Mouse (Mus musculus) heart, embryonic 12.5 days (tissue): ENCODE measurements around the gene Fam173b. TPM values are rescaled to one million over a fixed set of nuclear protein-coding genes. Genes with fewer than 3 reads are reported as not detected.
A peak's percentile ranks its signal among the peaks of the same experiment; 100 is the strongest.

ENCODE experiments used
- ATAC-seq: fragments of 200-750 bp; cut with Nextera tagmentation; 2 replicates; pipeline ENCODE4 v1.8.0; 2017; ENCODE audit warnings: moderate TSS enrichment, moderate library complexity; ENCODE audit not compliant: insufficient number of reproducible peaks, low FRiP score
- H3K27ac ChIP-seq: fragments of 300-500 bp; sonication (generic); 2 replicates; pipeline ENCODE4 v1.5.1; 2016; ENCODE audit warnings: mild to moderate bottlenecking, moderate library complexity; ENCODE audit not compliant: poor library complexity, severe bottlenecking
- H3K27me3 ChIP-seq: fragments of 300-500 bp; sonication (generic); replicated peaks from 2 replicates; pipeline ENCODE4 v1.6.1; 2016; ENCODE audit warnings: mild to moderate bottlenecking, moderate library complexity
- H3K36me3 ChIP-seq: fragments of 300-500 bp; sonication (generic); 2 replicates; pipeline ENCODE4 v1.6.1; 2016; ENCODE audit warnings: mild to moderate bottlenecking, moderate library complexity
- H3K4me1 ChIP-seq: fragments of 300-500 bp; sonication (generic); replicated peaks from 2 replicates; pipeline ENCODE4 v1.6.1; 2016; ENCODE audit warnings: mild to moderate bottlenecking
- H3K4me2 ChIP-seq: fragments of 300-500 bp; sonication (generic); 2 replicates; pipeline ENCODE4 v1.6.1; 2016; ENCODE audit warnings: mild to moderate bottlenecking, moderate library complexity
- H3K4me3 ChIP-seq: fragments of 300-500 bp; sonication (generic); 2 replicates; pipeline ENCODE4 v1.5.1; 2016; ENCODE audit warnings: mild to moderate bottlenecking
- H3K9ac ChIP-seq: fragments of 300-500 bp; sonication (generic); 2 replicates; pipeline ENCODE4 v1.6.1; 2016; ENCODE audit warnings: mild to moderate bottlenecking, moderate library complexity
- H3K9me3 ChIP-seq: fragments of 300-500 bp; sonication (generic); replicated peaks from 2 replicates; pipeline ENCODE4 v1.6.1; 2016; ENCODE audit warnings: mild to moderate bottlenecking, moderate library complexity
- WGBS: fragments of 180-500 bp; shearing (Covaris S2); methylation state at CpG from one replicate; pipeline ENCODE4 v1.1.7; 2016; 5-methylcytosine and 5-hydroxymethylcytosine counted together
- polyA plus RNA-seq: library from polyadenylated mRNA; unstranded; fragments of >200 nt; fragmentation: Nextera tagmentation; extraction: Ambion mirVana; gene quantifications from 2 replicates; pipeline ENCODE4 v1.2.1, GENCODE M21; 2016

Fam173b gene
- 12.7 TPM in 2 replicates for polyA plus RNA-seq

DNA sequence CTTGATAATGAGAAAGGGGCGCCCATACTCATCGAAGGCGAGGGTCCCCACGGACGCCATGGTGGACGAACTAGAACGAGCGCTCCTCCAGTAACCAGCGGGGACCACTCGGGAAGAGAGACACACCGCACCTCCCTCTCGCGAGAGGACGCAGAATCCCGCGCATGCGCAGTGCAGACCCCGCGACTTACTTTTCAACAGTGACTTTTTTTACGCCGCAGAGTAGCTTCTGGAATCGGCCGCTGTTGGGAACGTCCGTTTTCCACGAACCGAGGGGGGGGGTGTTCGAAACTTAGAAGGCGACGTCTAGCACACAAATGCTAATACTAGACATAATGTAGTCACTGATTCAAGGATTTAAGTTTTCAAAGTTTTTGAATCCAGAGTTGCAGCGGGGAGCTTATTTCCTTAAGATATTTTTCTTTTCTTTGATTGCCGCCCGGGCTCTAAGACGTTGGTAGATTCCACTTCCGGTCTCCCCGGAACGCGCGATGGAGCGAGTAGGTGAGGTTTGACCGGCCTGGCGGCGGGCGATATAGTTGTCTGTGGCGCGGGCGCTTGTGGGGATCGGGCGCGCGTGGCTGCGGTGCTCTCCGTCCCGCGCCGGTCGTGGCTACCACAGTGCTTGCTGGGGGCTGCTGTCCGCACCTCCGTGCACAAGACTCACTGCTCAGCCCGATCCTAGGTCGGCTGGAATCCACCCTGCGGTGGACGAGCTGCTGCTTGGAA is at the start of gene Fam173b, which contains the start of gene Cct5:
Gene Fam173b (plus strand): TSS at position 207 of the 729 bp plus-strand sequence.
Gene Cct5 (minus strand): TSS at position 159 of the 729 bp plus-strand sequence.
- Histone ChIP-seq H3K27me3 (no peaks in the 10 kb centered on the region), H3K4me1 (peaks cover 26% of the 10 kb centered on the region), H3K4me2 (peak within 1 kb of the TSS; percentile 75), H3K4me3 (peak within 1 kb of the TSS; percentile 88), H3K9me3 (no peaks in the 10 kb centered on the region), H3K27ac (peak within 1 kb of the TSS; percentile 81), H3K36me3 (peaks cover 12% of the 10 kb centered on the region), H3K9ac (peak within 1 kb of the TSS; percentile 94)
- ATAC-seq: peak; percentile 90
- WGBS: under 1% methylated on average over 63 of the region's 63 CpGs

GRCm38 (mm10) chr15:31554855-31555254 is 46.8 kb upstream of the Fam173b start:
- no peak overlapping the region for H3K4me3 ChIP-seq
- peaks cover 4% of the 10 kb centered on the region; the same call in 1 of the 2 replicates for H3K9me3 ChIP-seq
- no peaks in the 10 kb centered on the region for H3K4me1 ChIP-seq
- ATAC-seq: no peak
- H3K27ac ChIP-seq: 0 out of 2 replicates have a peak overlapping the region, but pooled peaks have one; percentile 11
- no peaks in the 10 kb centered on the region for H3K27me3 ChIP-seq
- WGBS: 82% methylated on average over 2 of the region's 2 CpGs
- no peak overlapping the region for H3K9ac ChIP-seq
- no peak overlapping the region for H3K4me2 ChIP-seq
- H3K36me3 ChIP-seq: no peaks in the 10 kb centered on the region

DNA sequence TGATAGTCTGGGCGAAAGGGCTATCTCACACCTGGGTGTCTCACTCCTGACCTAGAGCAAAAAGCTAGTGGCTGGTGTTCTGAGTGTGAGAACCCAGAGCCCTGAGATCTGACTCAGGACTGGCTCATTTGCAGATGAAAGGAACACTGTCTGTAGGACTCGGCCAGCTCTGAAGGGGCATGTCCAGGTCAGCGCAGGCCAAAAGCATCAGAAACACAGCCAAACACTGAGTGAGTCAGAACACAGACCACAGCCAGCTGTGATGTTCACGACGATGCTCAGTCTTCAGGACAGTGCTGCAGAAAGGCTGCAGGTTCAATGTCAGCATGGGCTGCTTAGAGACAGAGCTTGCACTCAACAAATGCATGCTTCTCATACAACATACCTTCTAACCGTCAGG is 40.3 kb upstream of the Fam173b start:
- H3K4me2 ChIP-seq: no peak overlapping the region
- H3K27ac ChIP-seq: no peak overlapping the region
- peaks cover 6% of the 10 kb centered on the region; the same call in 1 of the 2 replicates for H3K4me1 ChIP-seq
- H3K4me3 ChIP-seq: no peak overlapping the region
- no peaks in the 10 kb centered on the region for H3K36me3 ChIP-seq
- WGBS: 77% methylated on average over 6 of the region's 6 CpGs
- ATAC-seq: no peak
- H3K27me3 ChIP-seq: no peaks in the 10 kb centered on the region
- H3K9me3 ChIP-seq: peaks cover 5% of the 10 kb centered on the region; the same call in 1 of the 2 replicates
- no peak overlapping the region for H3K9ac ChIP-seq

DNA sequence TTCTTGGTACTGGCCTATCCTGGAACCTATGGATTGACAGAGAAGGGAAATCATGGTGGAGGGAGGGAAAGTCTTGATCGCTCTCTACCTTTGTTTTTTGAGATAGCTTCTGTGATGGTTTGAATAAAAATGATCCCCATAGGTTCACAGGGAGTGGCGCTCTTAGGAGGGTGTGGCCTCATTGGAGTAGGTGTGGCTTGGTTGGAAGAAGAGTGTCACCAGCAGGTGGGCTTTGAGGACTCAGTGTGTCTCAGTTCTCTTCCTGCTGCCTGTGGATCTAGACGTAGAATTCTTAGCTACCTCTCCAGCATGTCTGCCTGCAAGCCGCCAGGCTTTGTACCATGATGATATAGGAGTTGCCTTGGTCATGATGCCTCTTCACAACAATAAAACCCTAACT is 39.7 kb upstream of the Fam173b start:
- WGBS: 87% methylated on average over 4 of the region's 4 CpGs
- Histone ChIP-seq H3K4me2 (no peak overlapping the region), H3K9ac (no peak overlapping the region), H3K9me3 (peaks cover 5% of the 10 kb centered on the region; the same call in 1 of the 2 replicates), H3K4me1 (peaks cover 6% of the 10 kb centered on the region; the same call in 1 of the 2 replicates), H3K27ac (no peak overlapping the region), H3K4me3 (no peak overlapping the region), H3K27me3 (no peaks in the 10 kb centered on the region), H3K36me3 (no peaks in the 10 kb centered on the region)
- no peak for ATAC-seq

DNA sequence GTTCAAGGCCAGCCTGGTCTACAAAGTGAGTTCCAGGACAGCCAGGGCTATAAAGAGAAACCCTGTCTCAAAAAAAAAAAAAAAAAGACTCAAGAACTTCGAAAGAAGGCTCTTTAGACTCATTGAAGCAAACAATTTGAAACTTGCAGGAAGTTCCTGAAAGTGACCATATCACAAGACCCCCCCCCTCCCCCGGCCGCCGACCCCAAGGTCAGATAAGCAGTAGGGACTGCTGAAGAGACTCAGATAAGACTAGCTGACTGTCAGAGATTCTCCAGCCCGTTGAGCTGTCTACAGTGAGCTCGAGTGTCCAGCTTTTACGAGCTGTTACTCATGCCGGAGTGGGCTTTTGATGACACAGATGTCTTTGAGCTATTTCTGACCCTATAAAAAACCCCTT is 38.8 kb upstream of the Fam173b start:
- Histone ChIP-seq H3K27ac (no peak overlapping the region), H3K36me3 (no peaks in the 10 kb centered on the region), H3K4me1 (peaks cover 6% of the 10 kb centered on the region; the same call in 1 of the 2 replicates), H3K4me3 (no peak overlapping the region), H3K9me3 (peaks cover 5% of the 10 kb centered on the region; the same call in 1 of the 2 replicates), H3K27me3 (no peaks in the 10 kb centered on the region), H3K4me2 (no peak overlapping the region), H3K9ac (no peak overlapping the region)
- 23% methylated on average over 8 of the region's 8 CpGs for WGBS
- ATAC-seq: no peak

GRCm38 (mm10) chr15:31563577-31564546 is 37.8 kb upstream of the Fam173b start:
- no peak for ATAC-seq
- H3K27ac ChIP-seq: no peak overlapping the region
- H3K4me1 ChIP-seq: peaks cover 14% of the 10 kb centered on the region
- no peaks in the 10 kb centered on the region for H3K36me3 ChIP-seq
- no peak overlapping the region for H3K9ac ChIP-seq
- WGBS: 51% methylated on average over 19 of the region's 19 CpGs
- peak overlapping the region; percentile 34 for H3K4me2 ChIP-seq
- no peak overlapping the region for H3K4me3 ChIP-seq
- no peaks in the 10 kb centered on the region for H3K27me3 ChIP-seq
- peaks cover 5% of the 10 kb centered on the region; the same call in 1 of the 2 replicates for H3K9me3 ChIP-seq

GRCm38 (mm10) chr15:31565184-31565583 is 36.5 kb upstream of the Fam173b start, which contains the start of gene Cmbl:
Cmbl (plus strand) TSS chr15:31565389.
- 76% methylated on average over 5 of the region's 5 CpGs for WGBS
- Histone ChIP-seq H3K4me2 (no peak within 1 kb of the TSS), H3K9ac (no peak within 1 kb of the TSS), H3K27ac (no peak within 1 kb of the TSS), H3K36me3 (no peaks in the 10 kb centered on the region), H3K4me3 (no peak within 1 kb of the TSS), H3K27me3 (no peaks in the 10 kb centered on the region), H3K4me1 (peaks cover 22% of the 10 kb centered on the region), H3K9me3 (no peaks in the 10 kb centered on the region)
- ATAC-seq: no peak

DNA sequence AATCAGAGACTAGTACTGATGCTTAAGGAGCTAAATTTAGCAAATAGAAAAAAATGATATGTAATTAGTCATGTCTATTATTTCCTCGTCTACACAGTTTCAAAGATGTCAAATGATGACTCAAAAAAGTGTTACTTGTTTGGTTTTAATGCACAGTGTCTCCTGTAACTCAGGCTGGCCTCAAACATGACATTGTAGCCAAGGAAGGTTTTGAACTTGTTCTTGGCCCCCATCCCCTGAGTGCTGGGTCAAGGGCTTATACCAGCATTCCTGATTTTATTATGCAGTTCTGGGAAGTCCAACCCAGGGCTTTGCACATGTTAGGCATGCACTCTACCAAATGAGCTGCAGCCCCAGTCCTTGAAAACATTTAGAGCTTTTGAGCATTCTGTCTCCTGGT is 35.9 kb upstream of the Fam173b start:
- H3K27ac ChIP-seq: no peak overlapping the region
- H3K4me3 ChIP-seq: no peak overlapping the region
- no peak overlapping the region for H3K4me2 ChIP-seq
- H3K27me3 ChIP-seq: no peaks in the 10 kb centered on the region
- no peaks in the 10 kb centered on the region for H3K36me3 ChIP-seq
- 64% methylated on average over 1 of the region's 1 CpGs for WGBS
- peaks cover 22% of the 10 kb centered on the region for H3K4me1 ChIP-seq
- ATAC-seq: no peak
- no peaks in the 10 kb centered on the region for H3K9me3 ChIP-seq
- no peak overlapping the region for H3K9ac ChIP-seq

- Histone ChIP-seq H3K4me2 (no peak overlapping the region), H3K36me3 (no peaks in the 10 kb centered on the region), H3K4me3 (no peak overlapping the region), H3K27me3 (no peaks in the 10 kb centered on the region), H3K27ac (no peak overlapping the region), H3K9ac (no peak overlapping the region), H3K9me3 (no peaks in the 10 kb centered on the region), H3K4me1 (peaks cover 22% of the 10 kb centered on the region)
- 60% methylated on average over 7 of the region's 7 CpGs for WGBS
- no peak for ATAC-seq
Observed at GRCm38 (mm10) chr15:31567431-31567830, 34.2 kb upstream of the Fam173b start.

DNA sequence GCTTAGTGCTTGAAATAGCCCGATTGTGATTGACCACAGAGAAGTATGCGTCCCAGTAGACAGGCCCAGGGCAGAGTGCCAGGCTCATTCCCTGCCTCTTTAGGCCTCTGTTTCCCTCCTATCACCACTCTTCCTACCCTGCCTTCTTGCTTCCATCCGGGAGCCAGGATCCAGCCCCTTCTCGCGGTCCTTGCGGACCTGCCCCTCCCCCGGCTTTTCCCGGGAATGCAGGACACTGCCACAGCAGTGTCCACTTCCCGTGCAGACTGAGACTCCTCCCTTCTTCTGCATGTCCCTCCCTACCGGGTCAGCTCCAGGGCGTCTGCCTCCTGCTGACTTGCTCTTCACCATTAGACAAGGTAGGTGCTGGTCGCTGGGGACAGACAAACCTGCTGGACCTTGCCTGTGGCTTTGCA is 33.1 kb upstream of the Fam173b start:
- Histone ChIP-seq H3K36me3 (no peaks in the 10 kb centered on the region), H3K4me3 (peak overlapping the region; percentile 9), H3K4me1 (peaks cover 16% of the 10 kb centered on the region), H3K27me3 (no peaks in the 10 kb centered on the region), H3K27ac (peak overlapping the region; percentile 48), H3K9me3 (no peaks in the 10 kb centered on the region), H3K4me2 (peak overlapping the region; percentile 51), H3K9ac (peak overlapping the region; percentile 3; the same call in 1 of the 2 replicates)
- ATAC-seq: peak; percentile 88
- WGBS: 7% methylated on average over 12 of the region's 12 CpGs
